Mouse (Mus musculus) monocyte, adult 5-6 weeks (primary cell): ENCODE measurements around the gene Tapbp. TPM values are rescaled to one million over a fixed set of nuclear protein-coding genes. Genes with fewer than 3 reads are reported as not detected.
A peak's percentile ranks its signal among the peaks of the same experiment; 100 is the strongest.
"Not testable (repeated sequence)": the region's sequence is repeated elsewhere in the genome, so short reads cannot be mapped to it uniquely, and the experiment has no call there.

Experiments
- ATAC-seq: fragments of 153-309, 156-312 bp; replicated peaks from 2 replicates; pipeline ENCODE4 v1.8.0; 2017; ENCODE audit warnings: mild to moderate bottlenecking; ENCODE audit not compliant: low TSS enrichment, insufficient number of reproducible peaks, severe bottlenecking, poor library complexity, low FRiP score
- total RNA-seq: library from RNA; stranded (forward); fragments of 200-1000, 200-491, 200-594 nt; gene quantifications from 3 replicates; pipeline ENCODE4 v1.2.3, GENCODE M21; 2017

Gene Tapbp
- total RNA-seq, 1 experiment from 2014 or later: 140 TPM

DNA sequence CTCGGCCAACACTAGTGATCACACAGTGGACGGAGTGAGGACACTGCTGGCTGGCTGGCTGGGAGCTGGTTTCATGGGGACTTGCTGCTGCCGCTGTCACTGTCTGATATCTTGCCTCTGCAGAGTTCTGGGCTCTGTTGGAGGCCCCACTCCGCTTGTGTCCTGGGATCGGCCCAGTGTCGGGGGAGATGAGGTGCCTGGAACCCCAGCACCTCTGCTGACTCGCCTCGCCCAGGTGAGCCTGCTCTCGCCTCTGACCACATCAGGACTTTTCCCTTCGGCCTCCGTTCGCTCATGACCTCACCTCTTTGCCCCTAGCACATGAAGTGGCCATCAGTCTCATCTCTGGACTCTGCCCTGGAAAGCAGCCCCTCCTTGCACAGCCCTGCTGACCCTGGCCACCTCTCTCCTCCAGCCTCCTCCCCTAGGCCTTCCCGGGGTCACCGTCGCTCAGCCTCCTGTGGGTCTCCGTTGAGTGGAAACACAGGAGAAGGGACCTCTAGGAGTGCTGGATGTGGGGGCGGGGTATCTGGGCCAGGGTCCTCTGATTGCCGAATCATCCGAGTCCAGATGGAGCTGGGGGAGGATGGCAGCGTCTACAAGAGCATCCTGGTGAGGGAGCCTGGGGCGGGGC lies 19.8 kb downstream of the Tapbp start:
- ATAC-seq: no peak

DNA sequence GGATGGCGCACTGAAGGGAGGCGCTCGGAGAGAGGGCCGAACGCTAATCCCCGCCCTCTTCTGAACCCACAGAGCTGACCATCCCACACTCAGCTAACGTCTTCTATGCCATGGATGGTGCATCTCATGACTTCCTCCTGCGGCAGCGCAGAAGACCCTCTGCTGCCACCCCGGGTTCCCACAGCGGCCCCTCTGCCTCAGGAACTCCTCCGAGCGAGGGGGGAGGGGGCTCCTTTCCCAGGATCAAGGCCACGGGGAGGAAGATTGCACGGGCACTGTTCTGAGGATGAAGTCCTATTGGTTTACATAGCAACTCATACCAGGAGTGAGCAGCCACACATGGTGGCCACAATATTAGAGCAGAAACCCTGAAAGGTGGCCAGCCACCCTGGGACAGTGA lies 21.3 kb downstream of the Tapbp start:
- no peak for ATAC-seq

DNA sequence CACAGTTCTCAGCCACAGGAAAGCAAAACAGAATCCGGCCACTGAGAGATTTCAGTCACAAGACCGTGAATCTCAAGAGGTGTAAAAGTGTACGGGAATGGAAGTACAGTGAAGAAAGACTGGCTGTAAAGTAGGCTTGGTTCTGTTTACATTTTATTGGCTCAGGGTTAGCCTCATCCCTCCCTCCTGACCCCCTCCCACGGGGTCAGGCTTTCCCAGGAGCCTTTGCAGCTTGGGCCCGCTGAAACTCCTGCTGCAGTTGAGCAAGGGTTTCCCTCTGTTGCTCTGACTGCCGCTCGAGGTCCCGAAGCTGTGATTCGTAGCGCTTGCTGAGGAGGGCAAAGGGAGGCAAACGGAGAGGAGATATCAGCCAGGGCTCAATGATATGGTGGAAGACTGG lies 23.1 kb downstream of the Tapbp start:
- no peak for ATAC-seq

DNA sequence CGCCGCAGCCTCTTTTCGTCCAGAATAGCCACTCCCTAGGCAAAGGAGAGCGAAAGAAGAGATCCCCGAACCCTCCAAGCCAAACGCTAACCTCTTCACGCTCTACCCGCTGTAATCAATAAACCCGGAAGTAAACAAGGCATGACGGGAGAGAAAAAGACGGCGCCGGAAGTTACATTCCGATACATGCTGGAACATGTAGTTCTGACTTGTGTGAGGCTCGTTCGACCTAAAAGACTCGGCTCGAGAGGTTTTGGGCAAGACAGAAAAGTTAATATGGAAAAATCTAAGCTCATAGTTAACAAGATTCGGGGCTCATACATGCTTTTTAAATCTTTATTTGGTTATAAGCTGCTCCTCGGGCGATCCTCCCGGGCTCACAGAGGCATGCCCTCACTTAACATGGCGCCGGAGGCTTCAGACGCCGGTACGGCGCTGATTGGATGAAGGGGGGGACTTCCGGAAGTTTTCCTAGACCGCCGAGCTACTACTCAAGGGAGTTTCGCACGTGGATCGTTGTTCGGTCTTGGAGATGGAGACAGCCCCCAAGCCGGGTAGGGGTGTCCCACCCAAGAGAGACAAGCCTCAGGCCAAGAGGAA lies 24.6 kb downstream of the Tapbp start, which contains the start of the genes Pfdn6 and Wdr46:
Pfdn6 (minus strand) TSS at position 138 of the 600 bp plus-strand sequence.
Wdr46 (plus strand) TSS at position 455 of the 600 bp plus-strand sequence.
- ATAC-seq: peak; percentile 81

DNA sequence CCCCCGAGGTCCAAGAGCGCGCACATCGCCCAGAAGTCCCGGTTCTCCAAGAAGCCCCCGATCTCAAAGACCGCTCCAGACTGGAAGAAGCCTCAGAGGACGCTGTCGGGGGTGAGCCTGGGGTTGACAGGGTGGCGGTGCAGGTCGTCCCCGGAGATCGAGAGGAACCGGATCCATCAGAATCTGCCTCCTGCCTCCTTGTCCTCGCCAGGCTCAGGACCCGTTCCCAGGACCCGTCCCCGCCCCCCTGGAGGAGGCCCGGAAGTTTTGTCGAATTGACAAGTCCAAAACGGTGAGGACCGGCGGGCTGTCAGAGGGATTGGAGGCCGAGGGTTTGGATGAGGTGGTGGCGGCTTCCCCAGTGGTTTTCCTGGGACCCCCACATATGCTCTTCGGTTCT lies 25.3 kb downstream of the Tapbp start:
- ATAC-seq: no peak

DNA sequence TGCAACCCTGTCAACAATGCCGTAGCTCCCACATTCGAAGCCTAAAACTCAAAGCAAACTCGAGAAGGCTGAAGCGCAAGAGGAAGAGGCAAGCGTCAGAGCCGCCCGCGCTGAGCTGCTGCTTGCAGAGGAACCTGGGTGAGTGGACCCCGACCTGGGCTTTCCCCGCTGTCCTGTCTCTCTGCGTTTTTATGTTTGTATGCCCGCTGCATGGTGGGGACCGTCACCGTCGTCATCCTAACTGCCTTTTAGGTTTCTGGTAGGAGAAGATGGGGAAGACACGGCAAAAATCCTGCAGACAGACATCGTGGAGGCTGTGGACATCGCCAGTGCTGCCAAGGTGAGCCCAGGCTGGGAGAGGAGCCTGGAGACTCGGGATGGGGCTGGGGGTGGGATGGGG lies 25.7 kb downstream of the Tapbp start:
- no peak for ATAC-seq

DNA sequence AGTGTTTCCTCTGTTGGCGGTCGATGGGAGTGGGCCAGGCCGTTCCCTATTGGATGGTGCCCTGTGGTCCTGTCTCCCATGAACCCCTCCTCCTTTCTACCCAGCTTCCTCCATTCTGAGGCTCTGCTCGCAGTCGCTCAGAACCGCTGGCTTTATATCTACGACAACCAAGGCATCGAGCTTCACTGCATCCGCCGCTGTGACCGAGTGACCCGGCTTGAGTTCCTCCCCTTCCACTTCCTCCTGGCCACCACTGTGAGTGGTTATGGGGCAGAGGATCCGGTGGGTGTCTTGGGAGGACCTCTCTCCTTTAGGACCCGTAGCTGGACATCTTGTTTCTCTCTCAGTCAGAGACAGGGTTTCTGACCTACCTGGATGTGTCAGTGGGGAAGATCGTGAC lies 27.8 kb downstream of the Tapbp start:
- no peak for ATAC-seq

DNA sequence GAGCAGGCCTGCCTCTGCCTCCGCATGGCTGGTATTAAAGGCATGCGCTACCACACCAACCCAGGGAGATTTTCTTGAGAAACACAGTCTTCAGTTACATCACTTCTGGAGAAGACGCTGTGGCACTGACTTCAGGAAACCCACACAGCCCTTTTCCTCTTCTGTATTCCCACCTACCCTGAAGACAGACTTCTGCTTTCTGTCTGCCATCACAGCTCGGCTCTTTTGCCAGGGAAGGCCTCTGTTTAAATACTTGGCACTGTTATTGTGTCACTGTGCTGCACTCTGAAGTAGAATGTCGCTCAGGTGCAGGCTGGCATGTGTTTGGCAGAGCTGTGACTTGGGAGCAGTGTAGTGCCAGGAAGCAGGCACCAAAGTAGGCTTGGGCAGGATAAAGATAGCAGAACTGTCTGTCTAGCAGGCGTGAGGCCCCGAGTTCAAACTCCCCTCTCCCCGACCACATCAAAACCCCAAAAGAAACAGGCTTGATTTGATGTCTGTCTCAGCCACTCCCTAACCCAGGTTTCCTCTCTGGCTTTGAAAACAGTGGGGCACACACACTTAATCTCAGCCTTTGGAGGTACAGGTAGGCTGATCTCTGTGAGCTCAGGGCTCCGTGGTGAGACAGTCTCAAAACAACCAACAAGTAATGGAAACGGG lies 31.9 kb downstream of the Tapbp start:
- no peak for ATAC-seq

DNA sequence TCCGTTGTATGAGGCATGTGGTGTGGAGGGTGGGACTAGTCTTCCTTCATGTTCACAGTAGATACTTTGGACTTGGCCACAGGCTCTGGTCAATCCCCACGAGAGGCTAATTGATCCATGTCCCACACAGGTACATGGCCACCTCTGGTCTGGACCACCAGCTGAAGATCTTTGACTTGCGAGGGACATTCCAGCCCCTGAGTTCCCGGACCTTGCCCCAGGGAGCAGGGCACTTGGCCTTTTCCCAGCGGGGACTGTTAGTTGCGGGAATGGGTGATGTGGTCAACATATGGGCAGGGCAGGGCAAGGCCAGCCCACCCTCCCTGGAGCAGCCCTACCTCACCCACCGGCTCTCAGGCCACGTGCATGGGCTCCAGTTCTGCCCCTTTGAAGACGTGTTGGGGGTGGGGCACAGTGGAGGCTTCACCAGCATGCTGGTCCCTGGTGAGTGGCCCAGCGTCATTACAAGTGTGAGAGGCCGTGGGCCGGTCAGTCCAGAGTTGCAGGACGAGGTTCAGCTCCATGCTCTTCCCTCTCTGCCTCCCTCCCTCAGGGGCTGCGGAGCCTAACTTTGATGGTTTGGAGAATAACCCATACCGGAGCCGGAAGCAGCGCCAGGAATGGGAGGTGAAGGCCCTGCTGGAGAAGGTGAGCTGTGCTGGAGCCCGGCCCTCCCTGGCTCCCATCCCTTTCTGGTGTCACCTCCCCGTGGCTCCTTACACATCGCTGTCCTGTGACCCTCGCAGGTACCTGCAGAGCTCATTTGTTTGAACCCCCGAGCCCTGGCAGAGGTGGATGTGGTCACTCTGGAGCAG lies 32.6 kb downstream of the Tapbp start:
- ATAC-seq: no peak

DNA sequence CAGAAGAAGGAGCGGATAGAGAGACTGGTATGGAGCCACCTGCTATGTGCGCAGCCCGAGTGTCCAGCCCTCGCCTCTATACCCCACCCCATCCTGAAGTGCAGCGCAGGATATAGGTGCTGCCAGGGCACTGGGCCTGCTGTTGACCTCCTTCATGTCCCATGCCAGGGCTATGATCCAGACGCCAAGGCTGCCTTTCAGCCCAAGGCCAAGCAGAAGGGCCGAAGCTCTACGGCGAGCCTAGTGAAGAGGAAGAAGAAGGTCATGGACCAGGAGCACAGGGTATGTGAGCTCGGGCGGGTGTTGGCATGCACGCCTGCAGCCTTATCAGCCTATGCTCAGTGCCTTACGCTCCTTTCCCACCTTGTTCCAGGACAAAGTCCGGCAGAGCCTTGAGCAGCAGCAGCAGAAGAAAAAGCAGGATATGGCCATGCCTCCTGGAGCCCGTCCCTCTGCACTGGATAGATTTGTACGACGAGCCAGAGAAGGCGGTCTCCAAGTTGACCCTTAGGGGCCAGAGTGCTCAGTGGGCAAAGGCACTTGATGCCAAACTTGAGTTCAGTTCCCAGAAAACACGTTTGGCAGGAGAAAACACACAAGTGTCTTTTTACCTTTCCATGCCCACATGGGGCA lies 33.3 kb downstream of the Tapbp start:
- no peak for ATAC-seq

DNA sequence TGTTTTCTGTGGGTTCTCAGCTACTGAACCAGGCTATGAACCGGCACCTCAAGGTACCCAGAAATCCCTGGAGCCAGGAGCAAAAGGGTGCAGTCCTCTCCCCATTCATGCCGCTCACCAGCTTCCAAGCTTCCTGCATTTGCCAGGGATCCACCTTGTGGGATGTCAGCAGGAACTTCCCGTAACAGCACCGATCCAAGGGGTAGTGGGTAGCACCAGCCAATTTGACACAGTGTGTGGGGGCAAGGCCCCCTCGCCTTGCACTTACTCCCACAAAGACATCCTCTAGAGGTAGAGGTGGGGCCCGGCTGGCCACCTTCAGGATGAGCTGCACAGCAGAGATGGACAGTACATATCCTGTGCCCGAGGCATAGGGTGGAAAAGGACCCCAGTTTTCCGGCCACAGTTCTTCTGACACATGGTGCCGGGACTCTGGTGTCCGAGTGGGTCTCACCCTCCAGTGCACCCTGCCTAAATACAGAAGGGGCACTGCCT lies 34.5 kb downstream of the Tapbp start:
- ATAC-seq: no peak

DNA sequence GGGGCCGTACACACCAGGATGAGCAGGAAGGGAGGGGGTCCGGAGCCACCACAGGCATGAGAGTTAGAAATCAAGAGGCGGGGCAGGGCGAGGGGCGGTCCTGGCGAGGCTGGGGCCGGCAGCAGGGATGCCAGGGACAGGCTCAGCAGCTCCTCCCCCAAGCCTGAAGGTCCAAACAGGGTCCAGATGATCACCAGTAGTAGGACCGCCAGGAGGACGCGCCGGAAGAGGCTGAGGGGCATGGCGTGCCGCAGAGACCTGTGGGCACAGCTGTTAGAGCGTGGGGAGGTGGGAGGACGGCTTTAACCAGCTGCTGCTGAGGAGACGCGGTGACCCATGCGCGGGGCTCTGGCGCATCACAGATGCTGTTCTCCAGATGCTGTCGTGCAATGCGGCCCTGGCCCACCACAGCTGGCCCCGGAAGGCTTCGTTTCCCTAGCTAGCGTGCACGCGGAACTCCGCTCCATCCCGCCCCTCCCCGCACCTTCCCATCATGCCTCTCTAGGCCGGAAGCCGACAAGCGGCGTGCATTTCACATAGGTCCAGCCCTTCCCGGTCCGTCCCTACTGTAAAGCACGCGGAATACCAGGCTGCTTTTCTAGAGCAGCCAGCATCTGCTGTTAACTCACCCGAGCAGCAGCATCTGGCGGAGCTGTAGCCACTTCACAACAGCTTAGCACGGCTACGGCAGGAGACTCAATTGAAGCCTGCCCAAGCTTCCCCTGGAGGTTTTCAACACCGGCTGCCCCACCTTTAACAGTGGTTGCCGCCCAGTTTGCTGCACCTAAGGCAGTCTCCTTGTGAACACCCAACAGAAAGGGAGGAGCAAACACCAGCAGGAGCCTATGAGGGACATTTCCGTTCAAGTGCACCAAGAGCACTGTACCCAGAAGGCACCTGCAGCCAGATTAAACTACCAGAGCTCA lies 35.6 kb downstream of the Tapbp start, which contains the start of gene B3galt4:
B3galt4 (minus strand) TSS at position 468 of the 926 bp plus-strand sequence.
- peak; percentile 59 for ATAC-seq

DNA sequence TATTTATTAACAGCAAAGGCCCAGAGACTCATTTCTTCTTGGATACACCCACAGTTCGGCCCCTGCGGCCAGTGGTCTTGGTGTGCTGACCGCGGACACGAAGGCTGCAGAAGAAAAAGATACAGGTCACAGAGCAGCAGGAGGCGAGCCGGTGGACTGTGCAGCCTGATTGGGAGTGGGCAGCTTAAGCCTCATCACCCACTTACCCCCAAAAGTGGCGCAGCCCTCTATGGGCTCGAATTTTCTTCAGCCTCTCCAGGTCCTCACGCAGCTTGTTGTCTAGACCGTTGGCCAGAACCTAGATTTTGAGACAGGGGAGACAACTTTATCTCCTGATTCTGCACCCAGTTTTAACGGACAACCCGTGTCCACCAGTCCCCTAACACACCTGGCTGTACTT lies 36.3 kb downstream of the Tapbp start:
- ATAC-seq: not testable (repeated sequence)

DNA sequence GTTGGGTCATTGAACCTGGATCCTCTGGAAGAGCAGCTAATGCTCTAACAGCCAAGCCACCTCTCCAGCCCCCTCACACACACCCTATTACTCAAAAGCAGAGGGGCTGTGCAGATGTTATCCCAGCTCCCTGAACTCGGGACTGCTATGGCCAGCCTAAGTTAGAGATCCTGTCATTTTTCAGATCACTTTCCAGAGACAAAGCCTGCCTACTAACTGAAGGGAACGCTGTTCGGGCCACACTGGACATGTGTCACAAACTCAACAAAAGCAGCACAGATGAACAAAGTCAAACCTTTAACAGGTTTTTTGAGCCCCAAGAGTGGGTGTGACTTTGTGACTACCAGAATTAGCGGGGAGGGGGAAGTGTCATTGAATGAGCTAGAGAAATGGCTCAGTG lies 37.2 kb downstream of the Tapbp start:
- ATAC-seq: no peak

DNA sequence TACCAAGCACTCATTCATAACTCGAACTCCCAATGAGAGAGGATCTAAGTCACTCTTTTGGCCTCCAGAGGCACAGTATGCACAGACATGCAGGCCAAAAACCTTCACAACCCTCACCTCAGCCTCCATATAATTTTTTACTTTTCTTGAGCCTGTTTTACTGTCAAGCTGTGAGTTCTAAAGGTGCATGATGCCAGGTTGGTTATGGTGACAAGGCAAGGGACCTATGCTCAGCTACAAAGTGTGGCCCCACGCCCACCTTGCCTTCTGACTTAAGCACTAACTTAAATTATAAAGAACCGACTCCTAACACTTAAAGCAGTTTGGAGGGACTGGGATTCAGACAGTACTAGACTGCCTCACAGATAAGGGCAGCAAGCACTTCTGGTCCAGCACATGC lies 37.6 kb downstream of the Tapbp start:
- no peak for ATAC-seq

DNA sequence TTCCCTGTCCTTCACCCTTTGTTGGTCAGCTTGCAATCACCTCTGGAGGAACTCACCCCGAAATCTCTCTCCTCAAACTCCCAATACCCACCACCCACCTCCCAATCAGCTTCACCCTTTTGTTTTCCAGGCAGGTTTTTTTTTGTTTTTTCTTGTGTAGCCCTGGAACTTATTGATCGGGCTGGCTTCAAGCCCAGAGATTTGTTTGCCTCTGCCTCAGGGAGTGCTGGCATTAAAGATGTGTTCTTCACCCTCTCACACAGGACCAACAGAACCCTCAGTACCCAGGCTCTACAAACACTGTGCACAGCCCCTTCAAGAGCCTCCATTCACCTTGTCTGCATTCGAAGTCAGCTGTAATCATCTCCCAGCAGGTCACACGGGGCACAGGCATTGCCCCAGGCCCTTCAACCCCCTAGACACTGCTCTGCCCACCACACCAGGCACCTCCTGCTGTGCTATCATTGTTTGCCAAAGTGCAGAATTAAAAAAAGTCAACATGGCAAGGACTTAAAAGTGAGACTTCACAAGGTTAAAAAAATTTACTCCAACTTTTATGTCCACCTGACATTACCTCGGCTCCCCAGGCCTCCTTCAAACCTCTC lies 38.4 kb downstream of the Tapbp start:
- no peak for ATAC-seq
